Mouse (Mus musculus): Measurements from ENCODE around the gene Dctd. TPM values are rescaled to one million over a fixed set of nuclear protein-coding genes. Genes with fewer than 3 reads are reported as not detected.

Dctd gene
- total RNA-seq (2021), result 1 to 10 TPM; 3.8 to 6.0 TPM

DNA sequence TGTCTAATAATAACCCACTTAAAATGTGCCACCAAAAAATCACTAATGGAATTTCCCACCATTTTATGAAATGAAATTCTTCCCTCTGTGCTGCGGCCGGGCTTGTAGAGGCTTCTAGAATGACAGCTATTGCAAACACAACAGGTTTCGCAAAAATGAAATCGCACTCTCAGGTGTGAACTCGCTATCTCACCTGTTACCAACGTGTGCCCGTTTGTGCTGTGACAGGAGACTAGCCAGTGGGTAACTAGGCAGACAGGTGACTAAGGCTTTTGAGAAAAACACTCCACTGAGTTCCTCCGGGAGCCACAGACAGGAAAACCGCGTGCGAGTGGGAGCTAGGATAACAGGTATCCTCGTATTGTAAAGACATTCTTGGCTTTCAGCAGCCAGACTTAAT is at the start of gene Dctd:
Gene Dctd (plus strand): TSS at position 301 of the 400 bp plus-strand sequence.
- intact Hi-C loops (cut with DNase I), result loop anchor here (5.0 to 10.0 kb wide), 2 partner anchors 126 to 231 kb away; no protein-coding TSS in a partner anchor
- DNase-seq, result no peak

DNA sequence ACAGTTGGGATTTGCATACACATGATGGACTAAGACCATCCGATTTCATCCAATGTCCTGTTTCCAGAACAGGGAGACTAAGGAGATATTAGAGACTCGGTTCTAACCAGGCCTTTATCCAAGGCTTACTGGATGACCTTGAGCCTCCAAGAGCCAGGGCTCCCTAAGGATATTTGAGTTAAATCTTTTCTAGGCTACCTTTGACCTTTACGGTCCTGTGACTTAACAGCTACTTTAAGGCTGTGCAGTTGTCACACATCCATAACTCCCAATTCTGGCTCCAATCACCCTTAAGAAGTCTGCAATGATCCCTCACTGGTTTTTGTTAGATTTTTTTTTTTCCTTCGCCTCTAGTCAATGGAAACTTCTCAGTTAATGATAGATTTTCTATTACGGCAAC is 45.3 kb upstream of the Dctd start:
- intact Hi-C loops (cut with DNase I), result no loop called here
- DNase-seq, result no peak

DNA sequence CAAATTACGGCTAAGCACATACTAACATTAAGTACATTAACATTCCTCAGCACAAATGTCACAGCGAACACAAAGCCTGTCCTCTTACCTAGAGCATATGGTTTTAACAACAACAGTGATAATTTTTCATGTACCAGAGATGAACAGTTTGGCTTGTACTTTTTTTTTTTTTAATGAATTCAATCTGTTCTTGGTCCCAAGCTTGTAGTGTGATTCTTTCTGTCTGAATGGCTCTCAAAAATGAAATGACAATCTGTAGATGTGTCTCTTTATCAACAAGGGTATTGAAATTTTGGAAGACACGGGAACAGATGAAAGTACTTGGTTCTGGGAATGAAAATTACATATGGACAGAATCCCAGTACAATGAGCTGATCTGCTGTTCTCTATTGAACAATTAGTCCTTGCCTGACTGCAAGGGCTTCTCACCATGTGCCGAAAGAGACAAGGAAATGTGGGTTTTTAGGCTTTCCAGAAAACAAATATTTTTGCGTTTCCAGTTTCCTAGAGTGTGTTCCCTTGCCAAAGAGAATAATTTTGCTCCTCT is 35.3 kb upstream of the Dctd start:
- intact Hi-C loops (cut with DNase I), result no loop called here

DNA sequence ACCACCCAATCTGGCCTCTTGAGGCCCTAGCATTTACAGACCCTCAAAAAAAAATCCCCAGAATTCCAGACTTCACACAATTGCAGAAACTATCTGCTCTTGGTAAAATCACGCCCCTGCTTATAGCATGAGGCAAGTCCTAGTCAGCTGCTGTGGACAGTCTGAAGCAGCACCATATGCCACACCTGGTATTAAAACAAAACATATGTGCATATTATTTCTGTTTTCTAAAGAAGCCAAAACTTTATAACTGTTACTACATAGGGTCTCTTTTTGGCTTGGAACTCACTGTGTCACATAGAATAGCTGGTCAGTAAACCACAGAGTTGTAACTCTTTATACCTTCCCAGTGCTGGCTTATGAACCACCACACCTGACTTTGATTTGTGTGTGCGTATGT is 24.7 kb upstream of the Dctd start:
- no peak for DNase-seq
- intact Hi-C loops (cut with DNase I), result no loop called here

More for the DNA sequence above, 35.3 kb upstream of the Dctd start:
- DNase-seq, result no peak

DNA sequence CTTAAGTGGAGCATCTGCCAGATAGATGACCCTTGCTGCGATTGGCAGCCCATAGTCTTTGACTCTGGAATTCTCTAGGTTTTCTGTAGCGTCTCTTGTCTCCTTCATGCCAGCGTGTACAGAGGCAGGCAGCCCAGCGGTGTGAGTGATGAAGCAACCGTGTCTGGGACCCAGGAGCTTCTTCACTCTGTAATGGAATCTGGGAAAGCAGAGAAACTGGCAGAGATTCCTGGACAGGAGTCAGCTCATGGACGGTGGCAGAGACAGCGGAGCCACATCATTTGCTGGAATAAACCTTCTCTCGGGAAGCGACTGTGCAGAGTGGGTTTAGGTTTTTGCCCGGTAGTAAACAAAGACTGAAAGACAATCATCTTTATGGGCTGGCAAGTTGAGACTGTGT is 16.5 kb upstream of the Dctd start:
- no peak for DNase-seq
- intact Hi-C loops (cut with DNase I), result no loop called here

DNA sequence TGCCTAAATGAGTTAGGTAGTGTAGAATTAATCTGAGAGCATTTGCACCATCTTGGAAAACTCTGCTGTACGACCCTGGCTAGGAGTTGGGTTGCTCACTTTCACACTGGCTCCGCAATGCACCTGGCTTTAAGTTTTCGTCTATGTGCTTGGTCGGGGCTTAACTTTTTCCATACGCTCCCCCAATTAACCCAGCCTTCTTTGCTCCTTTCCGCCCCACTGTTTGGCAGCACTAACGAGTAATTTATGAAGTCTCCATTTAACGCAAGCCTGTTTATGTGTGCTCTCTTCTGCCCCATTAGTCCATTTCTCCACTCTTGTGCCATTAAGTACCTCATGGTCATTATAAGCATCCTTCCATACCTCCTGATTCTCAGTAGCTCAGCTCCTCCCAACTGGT is 8.2 kb upstream of the Dctd start:
- intact Hi-C loops (cut with DNase I), result loop anchor here (10.0 kb wide), 1 partner anchor 134 kb away; no protein-coding TSS in a partner anchor
- DNase-seq, result no peak

DNA sequence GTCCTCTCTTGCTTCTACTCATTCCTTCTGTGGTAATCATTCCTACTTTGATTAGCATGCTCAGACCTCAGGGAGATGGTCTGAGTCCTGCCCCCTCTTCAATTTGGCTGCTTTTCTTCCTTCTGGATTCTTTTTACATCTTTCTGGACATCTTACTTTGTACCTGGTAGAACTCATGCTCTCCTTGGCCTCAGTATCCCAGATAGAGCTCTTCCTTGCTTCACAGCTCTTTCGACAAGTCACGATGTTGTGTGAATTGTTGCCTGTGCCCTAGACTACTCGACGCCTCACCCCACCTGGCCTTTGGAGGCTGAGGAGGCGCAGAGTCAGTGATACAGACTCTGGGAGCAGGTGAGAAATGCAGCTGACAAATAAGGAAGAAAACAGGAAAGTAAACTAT is 3.5 kb upstream of the Dctd start:
- no peak for DNase-seq
- intact Hi-C loops (cut with DNase I), result loop anchor here (5.0 to 10.0 kb wide), 2 partner anchors 129 to 228 kb away; no protein-coding TSS in a partner anchor

DNA sequence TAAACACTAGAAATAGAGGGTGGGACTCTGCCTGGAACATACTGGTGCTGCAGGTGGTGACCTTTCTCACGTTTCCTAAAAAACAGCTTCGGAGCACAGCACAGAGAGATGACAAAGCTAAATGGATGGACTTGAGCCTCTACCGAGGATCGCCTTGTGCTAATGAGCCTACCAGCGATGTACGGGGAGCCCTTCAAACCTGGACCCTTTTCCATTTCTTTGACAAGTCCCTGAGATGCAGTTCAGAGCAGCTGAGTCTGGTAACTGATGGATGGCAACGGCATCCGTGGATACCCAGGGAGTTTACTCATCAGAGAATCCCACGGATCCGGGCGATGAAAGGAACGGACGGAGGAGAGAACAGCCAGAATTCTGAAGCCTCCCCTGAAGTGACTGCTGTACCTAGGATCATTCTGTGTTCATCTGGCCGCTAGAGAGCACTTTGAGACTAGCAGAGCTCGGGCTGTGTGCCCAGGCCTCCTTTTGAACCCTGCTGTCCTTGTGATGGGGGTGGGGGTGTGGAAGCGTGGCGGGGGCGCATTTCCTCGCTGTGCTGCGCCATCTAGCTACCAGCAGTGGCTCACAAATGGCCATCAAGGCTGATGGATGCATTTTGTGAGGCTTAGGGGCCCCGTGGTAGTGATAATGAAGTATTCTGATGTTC is 1.6 kb upstream of the Dctd start:
- intact Hi-C loops (cut with DNase I), result loop anchor here (1.0 to 10.0 kb wide), 3 partner anchors 128 to 430 kb away; no protein-coding TSS in a partner anchor
- DNase-seq, result peak; percentile 68 to 79

DNA sequence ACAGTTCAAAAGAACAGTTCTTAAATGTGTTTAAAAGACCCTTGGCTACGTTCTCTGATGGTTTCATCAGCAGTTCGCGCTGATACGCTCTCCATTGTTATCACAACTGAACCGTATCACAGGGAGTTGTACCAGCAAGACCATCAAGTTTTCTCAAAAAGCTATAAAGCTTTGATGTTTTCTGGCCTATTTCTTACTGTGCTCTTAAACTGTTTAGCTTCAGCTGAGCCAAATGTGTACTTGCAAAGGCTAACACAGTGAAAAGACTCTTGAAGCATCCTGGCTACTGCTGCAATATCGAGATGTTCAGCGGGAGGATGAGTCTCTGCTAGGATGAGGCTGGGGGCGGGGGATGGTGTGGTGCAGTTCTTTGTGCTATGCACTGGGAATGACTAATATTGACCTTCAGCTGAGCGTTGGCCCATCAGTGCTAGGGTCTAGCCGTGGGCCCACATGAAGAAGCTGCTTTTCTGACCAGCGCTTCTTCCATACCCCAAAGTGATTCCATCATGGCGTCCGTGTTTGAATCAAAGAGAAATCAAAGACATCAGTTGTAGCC is 732 bp upstream of the Dctd start:
- no peak for DNase-seq
- intact Hi-C loops (cut with DNase I), result loop anchor here (5.0 to 10.0 kb wide), 2 partner anchors 127 to 231 kb away; no protein-coding TSS in a partner anchor

DNA sequence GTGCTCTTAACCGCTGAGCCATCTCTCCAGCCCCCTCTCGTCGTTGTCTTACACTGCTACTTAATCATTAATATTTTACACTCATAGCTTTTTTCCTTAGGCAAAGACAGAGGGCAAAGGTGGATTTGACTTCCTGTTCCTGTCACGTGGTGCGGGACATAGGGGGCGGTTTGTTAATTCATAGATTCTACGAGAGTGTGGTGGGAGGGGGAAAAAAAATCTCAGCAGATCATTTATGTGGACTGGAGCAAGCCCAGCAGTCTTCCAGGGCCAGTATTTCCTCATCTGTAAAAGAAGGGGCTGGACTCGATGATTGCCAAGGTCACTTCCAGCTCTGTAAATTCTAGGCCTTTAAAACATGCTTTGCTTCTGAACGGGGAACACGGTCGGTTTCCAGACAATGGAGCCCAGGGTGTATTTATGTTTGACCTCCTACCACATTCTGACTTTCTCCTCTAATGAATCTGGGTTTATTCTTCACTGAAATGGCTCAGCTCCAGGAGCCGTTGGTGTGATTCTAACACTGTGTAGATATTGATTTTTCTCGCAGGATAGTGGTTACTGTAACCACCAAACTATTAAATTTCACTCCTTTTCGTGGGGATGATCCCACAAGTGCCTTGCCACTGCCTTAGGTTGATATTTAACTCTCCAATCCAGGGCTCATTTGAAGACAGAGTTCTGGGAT is 1.4 kb downstream of the Dctd start:
- intact Hi-C loops (cut with DNase I), result no loop called here
- no peak for DNase-seq

DNA sequence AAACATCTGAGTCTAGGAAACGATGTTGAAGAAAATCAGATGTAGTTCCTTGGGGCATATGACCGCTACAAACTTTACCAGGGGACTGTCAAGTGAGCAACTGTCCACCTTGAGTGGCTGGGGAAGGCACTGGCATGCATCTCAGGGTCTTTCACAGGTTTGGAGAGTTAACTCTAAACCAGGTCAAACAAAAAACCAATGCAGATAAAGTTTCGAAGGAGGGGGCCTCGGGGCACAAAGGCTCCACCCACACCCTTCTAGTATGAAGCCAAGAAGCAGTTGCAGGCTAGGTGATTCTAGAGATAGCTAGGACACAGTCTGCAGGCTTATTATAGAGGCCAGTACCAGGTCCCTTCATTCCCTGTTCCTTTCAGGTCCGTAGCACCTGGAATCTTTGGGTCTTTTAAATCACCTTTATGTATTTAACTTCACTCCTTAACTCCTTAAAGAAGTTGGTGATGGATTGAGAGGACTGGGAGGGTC is 10.5 kb downstream of the Dctd start:
- no peak for DNase-seq
- intact Hi-C loops (cut with DNase I), result no loop called here

DNA sequence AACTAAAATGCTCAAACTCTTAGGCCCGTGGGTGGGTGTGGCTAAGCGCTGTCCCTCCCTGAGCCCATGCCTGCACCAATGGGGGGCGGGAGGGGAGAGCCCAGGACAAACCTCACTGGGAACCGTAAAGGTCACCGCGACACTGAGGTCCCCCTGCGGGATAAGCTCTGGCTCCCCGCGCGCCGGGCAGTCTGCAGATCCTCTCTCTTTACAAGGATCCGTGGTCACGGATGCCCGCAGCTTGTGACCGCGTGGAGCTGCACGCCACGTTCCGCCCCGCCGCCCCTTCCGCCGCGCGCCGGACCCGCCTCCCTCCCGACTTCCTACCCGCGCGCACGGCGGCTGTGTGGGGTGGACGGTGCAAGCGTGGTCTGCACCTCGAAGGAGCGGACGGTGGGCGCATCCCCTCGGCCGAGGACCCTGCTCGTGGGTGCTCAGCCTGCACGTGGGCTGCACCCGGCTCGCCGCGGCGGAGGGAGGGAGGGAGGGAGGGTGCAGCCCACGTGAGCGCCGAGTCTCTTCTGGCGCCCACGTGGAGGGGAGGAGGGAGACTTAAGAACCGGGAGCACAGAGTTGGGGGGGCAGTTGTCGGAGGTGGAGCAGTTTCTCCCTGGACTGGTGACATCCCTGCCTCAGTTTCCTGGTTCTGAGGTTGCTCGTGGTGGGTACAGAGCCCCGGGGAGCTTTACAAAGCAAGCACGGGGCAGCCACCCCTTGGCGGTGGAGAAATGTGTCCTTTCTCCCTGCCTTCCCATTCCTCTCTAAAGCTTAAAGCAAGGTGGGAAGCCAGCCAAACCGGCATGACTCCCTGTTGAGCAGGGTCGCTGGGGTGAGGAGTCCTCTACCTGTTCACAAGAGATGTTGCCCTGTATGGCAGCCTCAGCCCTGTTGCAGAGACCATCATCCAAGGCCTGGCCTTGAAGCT is 11.2 kb downstream of the Dctd start:
- intact Hi-C loops (cut with DNase I), result no loop called here
- peak; percentile 68 to 74 for DNase-seq

DNA sequence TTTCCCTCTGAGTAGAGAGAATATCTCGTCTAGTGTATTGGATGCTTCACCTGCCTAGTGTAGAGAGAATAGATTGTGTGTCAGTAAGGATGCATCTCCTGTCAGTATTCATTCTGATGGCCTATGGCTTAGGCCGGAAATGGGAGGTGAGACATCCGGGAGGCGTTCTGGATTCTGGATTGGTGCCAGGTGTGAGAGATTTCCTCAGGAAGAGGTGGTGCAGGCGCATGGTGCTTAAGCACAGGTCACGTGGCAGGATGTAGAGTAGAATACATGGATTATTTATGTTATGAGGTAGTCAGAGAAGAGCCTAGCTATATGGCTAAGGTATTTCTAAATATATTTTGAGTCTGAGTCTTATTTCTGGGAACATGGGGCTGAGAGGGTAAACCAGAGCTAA is 15.7 kb downstream of the Dctd start:
- DNase-seq, result peak; percentile 36 to 37

DNA sequence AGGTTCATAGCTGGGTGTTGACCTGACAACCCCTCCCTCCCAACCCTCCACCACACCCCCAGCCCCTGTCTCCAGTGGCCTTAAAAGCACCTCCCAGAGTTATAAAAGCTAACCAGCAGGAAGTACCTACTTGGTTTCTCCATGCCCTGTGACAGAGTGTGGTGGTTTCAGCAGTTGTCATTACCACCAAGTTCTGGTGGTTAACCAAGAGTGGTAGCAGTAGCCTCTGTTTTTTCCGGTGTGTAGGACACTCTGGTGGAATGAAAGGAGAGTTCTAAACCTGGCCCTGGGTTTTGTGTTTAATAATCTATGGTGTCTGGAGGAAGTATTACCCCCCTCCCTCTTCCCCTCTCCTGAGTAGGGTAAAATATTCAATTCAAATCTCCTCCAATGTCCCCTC is 24.1 kb downstream of the Dctd start:
- no peak for DNase-seq
- intact Hi-C loops (cut with DNase I), result no loop called here

More for the DNA sequence above, 15.7 kb downstream of the Dctd start:
- intact Hi-C loops (cut with DNase I), result no loop called here

DNA sequence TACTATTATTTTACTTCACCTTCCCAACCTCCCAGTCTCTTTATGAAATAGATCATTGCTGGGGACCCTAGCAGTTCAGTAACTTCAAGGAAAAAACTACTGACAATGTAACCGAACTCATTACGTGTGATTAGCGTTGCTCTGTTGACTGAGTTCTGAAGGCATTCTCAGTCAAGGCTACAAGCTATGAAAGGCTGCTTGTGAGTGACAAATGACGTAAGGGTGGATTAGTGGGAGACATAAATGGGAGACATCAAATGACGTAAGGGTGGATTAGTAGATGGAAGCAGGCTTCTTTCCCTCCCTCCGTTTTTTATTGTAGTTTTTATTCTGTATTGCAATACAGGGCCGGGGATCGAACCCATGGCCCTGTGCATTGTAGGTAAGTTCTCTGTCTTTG is 26.0 kb downstream of the Dctd start:
- DNase-seq, result no peak
- intact Hi-C loops (cut with DNase I), result no loop called here

DNA sequence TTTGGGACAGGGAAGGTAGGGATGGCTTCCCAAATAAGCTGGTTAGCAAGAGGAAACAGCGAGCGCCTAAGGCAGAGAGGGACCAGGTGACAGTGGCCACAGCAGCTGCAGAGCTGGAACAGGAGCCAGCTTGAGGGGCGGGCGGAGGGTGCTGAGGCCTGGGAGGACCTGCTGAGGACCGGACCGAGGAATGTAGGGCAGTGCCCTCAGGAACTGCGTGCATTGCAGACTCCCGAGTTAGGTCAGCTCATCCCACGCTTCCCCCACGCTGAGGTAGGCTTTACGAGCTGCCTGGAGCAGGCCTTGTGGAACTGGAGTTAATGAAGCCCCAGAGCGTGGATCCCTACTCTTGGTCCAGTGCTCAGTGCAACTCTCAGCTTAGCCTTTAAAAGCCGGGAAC is 28.1 kb downstream of the Dctd start:
- no peak for DNase-seq

DNA sequence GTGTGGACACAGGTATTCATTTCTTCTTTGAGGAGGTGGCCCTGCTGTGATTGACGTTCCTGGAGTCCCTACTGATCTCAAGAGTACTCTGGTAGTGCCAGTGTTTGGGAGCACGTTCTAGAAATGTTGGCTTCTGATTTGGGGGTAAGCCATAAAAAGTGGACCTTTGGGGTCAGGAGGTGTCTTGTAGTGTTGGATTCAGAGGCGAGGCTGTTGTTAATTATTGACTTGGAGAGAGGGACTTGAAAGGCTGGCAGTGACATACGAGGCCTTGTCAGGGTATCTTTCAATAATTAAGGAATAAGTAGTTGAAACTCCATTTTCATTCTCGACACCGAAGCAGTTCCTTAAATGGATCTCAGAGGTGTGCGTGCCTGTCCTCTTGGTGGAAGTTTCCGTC is 31.4 kb downstream of the Dctd start:
- intact Hi-C loops (cut with DNase I), result no loop called here
- DNase-seq, result no peak

More for the DNA sequence above, 28.1 kb downstream of the Dctd start:
- intact Hi-C loops (cut with DNase I), result no loop called here

DNA sequence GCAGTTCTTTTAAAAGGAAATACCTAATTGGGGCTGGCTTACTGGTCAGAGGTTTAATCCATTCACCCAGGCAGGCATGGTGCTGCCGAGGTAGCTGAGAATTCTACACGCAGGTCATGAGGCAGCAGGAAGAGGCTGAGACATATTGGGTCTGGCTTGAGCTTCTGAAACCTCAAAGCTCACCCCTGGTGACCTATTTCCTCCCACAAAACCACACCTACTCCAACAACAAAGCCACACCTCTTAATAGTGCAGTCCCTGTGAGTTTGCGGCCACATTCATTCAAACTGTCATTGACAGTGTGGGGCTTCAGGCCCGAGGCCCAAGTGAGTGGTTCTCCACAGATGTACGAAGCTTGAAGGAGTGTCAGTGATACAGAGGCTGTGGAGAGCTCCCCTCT is 34.4 kb downstream of the Dctd start:
- no peak for DNase-seq
- intact Hi-C loops (cut with DNase I), result no loop called here

DNA sequence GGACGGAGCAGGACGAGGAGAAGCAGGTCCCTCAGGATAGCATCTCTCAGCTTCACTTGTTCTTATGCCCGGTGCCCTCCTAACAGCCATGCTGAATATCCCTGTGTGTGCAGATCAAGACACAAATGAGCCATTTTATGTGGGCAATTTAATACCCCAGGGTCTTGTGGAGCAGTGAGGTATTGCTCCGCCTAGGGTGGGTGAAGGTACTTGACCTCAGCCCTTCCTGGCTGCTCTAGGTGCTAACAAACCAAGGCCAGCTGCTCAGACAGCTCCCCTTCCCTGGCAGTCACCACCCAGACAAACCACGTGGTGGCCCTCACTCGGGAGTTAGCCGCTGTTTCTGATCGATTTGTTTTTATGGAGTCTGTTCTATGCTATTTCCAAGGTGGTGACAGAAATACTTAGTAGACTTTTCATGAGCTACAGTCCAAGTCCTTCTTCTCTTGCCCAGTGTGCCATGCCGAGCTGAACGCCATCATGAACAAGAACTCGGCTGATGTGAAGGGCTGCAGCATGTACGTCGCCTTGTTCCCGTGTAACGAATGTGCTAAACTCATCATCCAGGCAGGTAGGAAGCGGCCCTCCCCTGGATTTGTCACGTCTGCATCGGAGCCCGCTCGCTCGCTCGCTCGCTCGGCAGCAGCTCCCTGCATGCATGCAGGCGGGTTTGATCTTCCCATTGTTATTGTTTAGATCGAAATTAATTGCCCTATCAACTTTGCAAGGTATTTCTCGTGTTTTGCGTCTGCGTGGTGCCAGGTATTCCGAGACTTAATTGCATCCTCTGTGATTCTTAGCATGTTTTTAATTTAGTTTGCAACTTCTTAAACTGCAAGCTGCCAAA is 38.1 kb downstream of the Dctd start:
- intact Hi-C loops (cut with DNase I), result no loop called here

DNA sequence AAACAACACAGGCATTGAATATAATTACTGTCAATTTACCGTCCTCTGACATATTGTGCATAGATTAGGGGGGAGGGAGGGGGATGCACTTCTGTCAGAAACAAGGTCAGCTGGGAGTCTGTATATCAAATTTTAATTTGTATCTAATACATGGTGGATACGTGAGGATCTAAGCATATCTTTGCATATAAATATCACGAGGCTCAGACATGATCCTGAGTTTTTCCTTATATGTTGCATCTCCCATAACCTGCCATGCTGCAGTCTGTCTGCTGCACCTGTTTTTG is 38.7 kb downstream of the Dctd start:
- no peak for DNase-seq
- intact Hi-C loops (cut with DNase I), result no loop called here

More for the DNA sequence above, 38.1 kb downstream of the Dctd start:
- DNase-seq, result no peak

Data from heart, postnatal 10 days (tissue).